Mouse (Mus musculus) olfactory bulb, adult 2 months (tissue): ENCODE data around the gene Pfkfb2.

Experiments used
- CTCF ChIP-seq: fragments of 200-500 bp; IDR thresholded peaks from 2 replicates; pipeline ENCODE4 v1.5.1; 2012; ENCODE audit warnings: low read depth, mild to moderate bottlenecking, low read length, moderate library complexity; ENCODE audit not compliant: insufficient read depth
- POLR2A ChIP-seq: fragments of 200-500 bp; IDR thresholded peaks from 2 replicates; pipeline ENCODE4 v1.6.1; 2012; ENCODE audit warnings: mild to moderate bottlenecking, low read depth, low read length, moderate library complexity; ENCODE audit not compliant: insufficient read depth

DNA sequence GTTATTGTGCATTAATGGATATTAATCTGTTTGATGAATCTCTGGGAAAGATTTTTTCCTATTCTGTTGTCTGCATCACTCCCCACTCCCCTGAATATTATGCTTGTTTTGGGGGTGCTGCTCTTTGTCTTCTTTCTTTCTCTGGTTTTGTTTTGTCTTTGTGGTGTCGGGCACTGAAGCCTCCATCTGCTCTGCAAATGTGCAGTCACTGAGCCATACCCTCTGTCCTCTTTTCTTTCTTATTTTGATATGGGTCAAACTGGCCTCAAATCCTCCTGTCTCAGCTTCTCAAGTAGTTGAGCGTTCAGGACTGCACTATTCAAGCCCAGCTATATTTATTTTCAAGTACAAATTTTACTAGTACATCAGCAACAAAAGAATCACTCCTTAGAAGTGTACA, 46.2 kb upstream of the Pfkfb2 start:
- no peak for TF ChIP-seq CTCF
- no peak for TF ChIP-seq POLR2A
